Mouse (Mus musculus): Measurements from ENCODE around the gene Xpo4.

Xpo4 gene

DNA sequence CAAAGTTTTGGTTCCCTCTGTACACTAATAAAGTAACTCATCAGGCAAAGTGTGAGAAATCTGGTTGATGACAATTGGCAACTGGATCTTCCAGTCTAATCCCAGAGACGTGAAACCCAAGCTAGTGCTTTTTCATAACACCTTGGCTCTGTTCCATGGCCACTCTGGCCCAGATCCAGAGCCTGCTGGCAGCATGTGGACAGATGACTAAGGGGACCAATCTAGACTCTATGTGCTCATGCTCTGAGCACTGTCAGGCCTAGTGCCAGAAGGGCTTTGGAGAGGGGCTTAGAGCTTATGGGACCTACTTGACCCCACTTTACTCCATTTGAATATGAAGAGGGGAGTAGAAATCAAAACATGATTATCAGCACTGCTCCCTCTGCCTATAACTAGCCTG is 57.7 kb downstream of the Xpo4 start:
- DNase-seq (ENCODE audit: low spot score), result peak; percentile 98

DNA sequence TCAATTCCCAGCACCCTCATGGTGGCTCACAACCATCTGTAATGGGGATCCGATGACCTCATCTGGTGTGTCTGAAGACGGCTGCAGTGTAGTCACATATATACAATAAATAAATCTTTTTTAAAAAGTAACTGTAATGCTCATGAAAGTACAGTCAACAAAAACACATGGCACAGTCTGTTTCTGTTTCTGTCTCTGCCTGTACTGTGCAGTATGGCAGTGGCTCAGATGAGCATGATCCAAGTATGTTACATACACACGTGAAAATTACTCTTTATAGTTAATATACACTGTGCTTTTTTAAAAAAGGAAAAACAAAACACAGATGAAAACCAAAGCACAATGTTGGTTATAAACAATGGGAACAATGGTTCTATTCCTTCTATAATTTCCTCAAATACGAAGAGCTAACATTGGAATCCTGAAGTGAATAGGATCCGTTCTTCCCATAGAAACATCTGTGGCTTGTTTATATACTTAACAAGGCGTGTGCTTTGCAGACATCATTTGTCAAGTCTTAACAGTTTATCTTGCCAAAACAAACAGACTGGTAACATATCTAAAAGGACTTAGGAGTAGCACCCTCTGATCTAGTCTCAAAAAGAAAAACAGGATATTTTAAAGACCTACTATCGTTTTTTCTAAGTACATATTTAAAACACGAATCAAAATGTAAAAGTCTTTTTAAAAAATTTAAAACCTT is 58.4 kb downstream of the Xpo4 start:
- peak; percentile 57 for DNase-seq (ENCODE audit: low spot score)

DNA sequence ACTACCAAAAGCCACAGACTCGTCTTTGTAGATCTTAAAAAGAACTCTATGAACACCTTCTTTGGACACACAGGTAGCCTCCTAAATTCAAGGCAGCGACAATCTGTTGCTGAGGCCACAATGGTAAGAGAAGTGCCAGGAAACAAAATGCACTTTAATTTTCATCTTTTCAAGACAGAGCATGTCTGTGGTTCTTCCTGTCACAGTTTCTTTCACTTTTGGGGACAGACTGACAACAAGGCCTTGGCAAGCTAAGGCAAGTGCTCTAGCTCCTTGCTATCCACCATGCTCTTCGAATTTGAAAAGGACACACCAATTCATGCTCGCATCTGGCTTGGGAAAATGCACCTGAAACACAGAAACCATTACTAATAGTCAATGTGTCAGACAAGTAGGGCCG is 72.0 kb downstream of the Xpo4 start:
- DNase-seq (ENCODE audit: low spot score), result no peak

DNA sequence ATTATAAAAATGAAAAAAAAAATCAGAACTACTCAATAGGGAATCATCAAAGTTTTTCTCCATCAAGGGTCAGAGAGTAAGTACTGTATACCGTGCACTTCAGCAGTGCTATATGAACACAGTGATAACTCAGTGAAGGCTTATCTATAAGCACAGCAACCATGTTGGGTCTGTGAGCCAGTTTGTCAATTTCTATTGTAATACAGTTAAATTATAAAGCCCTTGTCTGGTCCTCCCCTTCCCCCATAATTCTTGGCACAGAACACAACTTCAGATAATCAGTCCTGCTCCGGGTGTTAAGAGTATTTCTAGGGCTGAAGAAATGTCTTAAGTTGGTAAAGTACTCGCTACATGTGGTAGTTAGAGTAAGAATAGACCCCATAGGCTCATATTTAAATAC is 73.4 kb downstream of the Xpo4 start:
- no peak for DNase-seq (ENCODE audit: low spot score)

DNA sequence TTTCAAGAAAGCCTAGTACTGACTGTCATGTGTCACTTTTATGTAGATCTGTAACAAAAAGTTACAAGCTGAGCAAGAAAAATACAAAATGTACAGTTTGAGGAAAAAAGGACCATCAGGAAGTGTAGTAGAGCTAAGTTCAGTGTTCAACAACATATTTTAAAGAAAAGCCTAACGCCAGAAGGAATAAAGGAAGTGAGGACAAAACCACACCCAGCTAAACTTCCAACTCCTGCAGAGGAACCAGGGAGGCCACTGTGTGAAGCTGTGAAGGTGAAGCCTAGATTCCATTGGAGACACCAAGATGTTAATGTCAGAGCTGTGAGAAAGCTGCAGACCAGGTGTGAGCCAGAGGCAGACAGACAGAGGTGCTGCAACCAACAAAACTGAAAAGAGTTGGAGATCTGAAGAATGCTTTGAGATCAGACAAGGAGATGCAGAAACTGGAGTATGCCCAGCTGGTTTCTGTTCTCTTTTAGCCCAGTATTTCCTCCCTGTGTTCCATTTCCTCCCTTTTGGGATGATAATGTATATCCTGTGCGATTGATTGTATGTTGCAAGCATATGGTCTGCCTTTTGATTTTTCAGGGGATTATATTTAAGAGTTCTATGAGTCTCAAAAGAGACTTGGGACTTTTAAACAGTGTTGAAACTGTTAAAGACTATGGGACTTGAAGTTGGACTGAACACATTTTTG is 88.7 kb downstream of the Xpo4 start:
- no peak for DNase-seq (ENCODE audit: low spot score)

DNA sequence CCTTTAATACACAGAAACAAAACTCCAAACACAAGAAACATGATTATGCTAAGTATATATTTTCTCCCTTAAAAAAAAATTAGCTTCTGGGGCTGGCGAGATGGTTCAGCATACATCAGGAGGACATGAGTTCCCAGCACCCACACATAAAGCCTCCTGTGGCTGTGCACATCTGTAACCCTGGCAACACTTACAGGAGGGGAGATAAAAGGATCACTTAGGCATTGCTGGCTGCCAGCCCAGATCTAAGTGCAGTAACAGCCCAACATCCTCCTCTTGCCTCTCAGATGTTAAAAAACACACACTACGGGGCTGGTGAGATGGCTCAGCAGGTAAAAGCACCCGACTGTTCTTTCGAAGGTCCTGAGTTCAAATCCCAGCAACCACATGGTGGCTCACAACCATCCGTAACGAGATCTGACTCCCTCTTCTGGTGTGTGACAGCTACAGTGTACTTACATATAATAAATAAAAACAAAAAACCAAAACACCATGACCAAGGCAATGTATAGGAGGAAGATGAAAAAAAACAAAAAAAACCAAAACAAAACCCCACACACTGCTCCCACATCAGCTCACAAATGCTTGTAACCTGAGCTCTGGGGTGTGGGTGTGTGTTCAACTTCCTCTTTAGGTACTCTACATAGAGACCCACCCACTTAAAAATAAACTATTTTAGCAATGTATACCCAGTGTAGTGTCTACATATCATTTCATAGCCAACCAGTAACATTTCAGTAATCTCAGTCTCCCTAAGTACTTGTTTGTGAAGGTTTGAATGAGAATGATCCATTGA is 90.2 kb downstream of the Xpo4 start:
- DNase-seq (ENCODE audit: low spot score), result no peak

DNA sequence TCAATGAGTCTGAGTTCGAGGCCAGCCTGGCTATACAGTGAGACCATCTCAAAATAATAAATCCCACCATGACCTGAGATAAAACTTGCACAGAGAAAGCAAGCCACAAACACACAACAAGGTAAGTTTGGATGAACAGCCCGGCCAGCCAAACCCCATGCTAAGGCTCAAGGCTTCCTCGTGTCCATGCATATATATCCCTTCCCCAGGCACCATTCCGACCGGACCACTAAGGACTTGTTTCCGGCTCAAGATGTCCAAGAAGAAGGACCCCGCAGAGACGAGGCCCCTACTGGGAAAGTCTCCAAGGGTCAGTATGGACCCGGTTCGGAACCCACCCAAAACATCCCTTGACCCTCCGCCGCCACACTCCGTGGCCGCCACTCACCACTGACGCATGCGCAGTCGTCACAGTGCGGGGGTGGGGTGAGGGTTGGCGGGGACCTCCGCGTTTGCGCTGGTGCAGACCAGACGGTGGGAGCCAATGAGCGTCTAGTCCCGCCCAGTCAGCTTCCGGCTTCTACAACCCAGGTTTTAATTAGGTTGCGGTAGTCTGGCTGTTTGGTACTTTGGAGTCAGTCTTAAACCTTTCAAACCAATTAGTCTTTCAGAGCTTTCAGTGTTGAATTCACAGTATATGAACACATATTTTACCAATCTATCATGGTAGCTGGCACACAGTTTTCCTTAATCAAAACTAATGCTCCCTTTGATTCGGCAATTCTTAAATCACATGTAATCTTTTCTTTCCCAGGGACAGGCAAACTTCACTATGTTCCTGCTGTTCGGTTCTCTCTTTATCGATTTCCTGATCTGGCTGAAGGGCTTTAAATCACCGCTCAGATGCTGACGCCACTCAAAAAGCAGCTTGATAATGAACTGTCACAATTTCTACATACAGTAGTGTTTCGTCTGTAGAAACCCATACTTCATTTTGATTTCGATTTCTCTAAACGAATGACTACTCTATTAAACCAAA is 93.8 kb downstream of the Xpo4 start, which contains the start of gene Eef1akmt1:
Gene Eef1akmt1 (minus strand): TSS at position 458 of the 979 bp plus-strand sequence.
- DNase-seq (ENCODE audit: low spot score), result peak; percentile 94

DNA sequence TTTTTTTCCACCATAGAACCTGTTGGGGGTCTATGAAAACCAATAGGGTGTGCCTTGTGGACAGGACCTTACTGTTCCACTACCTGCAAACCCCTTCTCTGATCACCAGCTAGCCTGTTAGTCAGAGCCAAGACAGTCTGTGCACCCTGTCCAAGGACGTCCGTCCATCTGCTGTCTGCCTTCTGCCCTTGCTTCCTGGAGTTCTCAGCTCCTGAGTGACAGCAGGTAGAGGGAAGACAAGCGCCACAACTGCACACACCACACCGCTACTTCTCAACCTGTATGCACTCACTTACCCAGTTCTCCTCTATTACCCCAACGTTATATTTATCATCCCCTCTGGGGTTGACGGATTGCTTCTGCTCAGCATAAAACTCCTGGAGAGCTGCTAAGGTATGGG is 99.6 kb downstream of the Xpo4 start:
- no peak for DNase-seq (ENCODE audit: low spot score)

DNA sequence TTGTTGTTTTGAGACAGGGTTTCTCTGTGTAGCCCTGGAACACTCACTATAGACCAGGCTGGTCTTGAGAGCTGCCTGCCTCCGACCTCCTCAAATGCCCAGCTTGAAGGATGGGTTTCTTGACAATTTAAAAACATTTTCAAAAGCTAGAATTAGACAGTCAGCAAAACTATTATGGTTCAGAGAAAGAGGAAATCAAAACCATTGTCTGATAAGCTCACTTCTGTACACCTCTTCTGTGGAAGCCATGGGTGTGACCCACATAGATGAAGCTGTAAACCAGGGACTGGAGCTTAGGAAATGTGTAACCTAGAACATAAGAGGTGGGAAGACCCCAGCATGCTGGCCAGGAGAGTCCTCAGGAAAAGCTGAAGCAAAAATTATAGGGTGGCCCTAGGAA is 108.3 kb downstream of the Xpo4 start:
- no peak for DNase-seq (ENCODE audit: low spot score)

DNA sequence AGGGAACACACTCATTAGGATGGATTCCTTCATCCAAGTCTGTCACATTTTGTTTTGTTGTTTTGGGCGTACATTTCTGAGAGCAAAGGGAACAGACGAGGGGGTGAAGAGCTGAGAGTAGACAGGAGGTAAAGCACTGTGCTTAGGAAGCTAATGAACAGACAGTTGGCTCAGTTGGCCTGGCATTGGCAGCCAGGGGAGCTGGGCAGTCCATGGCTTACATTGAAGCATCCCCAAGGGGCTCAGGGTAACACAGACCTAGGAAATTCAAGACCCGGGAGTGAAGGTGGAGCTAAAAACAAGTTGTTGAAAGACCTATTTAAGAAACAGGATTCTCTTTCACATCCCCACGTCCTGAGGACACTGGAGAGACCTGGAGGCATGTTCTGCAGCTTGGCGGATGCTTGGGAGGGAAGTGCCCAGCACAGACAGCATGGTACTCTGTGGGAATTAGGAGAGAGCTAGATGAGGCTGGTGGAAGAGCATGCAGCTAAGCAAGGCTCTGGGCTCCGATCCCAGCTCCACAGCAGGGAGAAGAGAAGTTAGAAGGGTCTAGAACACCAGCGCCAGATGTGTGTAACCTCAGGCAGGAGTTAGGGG is 109.7 kb downstream of the Xpo4 start:
- no peak for DNase-seq (ENCODE audit: low spot score)

DNA sequence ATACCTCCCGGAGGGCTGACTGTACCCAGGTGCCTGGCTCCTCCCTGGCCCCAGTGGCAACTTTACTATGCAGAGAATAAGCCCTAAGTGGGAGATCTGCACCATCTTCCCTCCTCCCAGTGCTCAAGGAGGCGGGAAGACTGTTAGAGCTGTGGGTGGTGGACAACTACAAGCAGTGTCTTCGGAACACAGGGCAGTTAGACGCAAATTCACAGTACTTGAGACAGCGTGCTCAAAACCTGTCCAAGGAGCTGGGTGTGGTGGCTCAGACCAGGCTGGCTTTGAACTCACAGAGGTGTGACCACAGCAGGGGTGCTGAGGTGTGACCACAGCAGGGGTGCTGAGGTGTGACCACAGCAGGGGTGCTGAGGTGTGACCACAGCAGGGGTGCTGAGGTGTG is 110.8 kb downstream of the Xpo4 start:
- no peak for DNase-seq (ENCODE audit: low spot score)

DNA sequence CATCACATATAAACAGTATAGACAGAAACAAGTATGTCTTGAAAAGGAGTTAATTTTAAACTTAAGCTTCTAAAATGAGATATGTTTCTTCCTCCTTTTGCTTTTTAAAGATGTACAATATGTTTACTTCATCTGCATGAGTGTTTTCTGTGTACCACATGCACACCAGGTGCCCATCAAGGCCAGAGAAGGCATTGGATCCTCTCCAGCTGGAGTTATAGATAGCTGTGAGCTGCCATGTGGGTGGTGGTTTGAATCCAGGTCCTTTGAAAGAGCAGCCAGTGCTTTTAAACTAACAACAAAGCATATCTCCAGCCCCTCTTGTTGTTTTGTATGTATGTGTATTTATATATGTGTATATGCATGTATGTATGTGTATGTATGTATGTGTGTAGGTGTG is 112.3 kb downstream of the Xpo4 start:
- no peak for DNase-seq (ENCODE audit: low spot score)

DNA sequence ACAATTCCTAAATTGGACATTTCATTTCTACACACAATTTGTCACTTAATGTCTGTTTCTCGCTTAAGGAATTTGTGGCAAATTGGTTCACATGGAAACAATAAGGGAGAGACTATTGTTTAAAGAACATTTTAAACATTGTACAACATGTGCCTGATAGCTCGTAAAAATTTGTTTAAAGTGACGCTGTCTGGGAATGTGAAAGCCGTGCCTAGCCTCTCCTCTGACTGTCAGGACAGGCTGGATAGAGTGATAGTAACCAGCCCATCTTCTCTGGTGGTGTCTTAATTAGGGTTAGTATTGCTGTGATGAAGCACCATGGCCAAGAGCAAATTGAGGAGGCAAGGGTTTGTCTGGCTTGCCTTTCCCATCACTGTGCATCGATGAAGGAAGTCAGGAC is 118.2 kb downstream of the Xpo4 start:
- DNase-seq (ENCODE audit: low spot score), result no peak

DNA sequence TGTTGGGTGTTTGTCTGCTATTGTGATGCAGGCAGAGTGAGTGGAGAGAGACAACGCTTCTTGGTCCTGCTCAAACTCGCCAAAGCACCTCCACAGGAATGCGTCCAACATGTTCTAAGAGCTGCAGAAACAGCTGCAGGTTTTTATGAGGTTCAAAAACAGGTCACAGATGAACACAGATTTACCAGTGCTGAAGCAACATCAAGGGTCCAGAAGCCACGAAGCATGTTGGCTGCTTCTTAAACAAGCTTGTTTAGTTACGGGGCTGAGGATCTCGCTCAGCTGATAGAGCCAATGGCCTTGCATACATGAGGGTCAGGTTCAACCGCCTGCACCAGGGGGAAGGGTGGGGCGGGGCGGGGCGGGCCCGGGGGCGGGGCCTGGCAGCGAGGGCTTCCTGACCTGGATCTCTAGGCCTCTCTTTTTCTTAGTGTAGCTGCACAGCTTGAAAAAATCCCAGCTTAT is 118.6 kb downstream of the Xpo4 start:
- no peak for DNase-seq (ENCODE audit: low spot score)

DNA sequence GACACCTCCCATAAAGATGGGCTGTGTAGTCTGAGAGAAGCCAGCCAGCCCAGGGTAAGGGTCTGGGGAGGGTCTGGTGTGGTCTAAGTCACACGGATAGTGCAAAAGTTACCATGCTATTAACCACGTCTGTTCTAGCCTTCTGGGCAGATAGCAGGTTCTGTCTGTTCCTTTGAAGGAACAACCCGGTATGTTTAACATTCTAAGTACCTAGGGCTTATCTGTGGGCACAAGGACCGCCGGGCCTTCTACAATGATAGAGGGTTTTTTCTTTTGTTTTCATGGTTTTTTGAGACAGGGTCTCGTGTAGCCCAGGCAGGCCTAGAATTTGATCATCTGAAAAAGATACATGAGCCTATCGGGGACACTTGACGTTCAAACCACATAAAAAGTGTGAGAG is 119.1 kb downstream of the Xpo4 start:
- DNase-seq (ENCODE audit: low spot score), result no peak

DNA sequence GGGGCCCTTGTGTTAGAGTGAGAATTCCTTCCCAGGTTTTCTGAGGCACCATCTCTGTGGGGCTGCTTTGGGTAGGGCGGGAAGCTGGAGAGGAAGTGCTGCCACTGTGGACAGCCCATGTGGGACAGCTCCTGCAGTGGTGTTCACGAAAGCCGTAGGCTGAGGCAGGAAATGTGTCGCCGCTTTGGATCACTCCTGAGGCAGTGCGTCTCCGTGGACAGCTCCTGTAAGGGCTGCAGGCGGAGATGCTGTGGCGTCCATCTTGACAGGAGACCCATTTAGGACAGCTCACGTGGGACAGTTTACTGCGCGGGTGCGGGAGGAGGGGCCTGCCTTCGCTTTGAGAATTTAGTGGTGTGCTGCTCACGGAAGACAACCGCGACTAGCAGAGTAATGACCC is 119.7 kb downstream of the Xpo4 start:
- DNase-seq (ENCODE audit: low spot score), result no peak

DNA sequence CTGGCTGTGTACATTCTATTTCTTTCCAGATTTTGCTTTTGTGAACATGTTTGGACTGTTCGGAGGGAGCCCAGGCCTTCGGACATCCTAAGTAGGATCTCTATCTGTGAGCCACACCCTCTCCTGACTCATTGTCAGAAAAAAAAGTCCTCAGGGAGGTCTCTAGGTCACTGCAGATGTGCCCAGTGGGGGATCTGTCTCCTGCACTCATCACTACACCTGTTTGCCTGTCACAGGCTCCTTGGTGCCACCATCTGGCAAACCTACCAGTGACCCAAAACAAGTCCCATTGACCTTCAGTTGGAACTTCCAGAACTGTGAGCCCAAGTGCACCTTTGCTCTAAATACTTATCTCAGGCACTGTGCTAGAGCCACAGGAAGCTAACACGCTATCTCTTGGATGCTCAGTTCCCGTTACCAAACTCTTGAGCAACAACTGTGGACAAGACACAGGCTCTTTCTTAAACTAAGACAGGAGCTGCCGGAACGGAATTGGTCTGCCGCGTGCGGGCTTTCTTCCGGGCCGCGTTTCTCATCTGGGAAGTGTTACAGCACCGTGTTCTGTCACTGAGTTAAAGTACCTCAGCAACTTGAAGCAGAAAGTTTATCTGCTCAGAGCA is 121.7 kb downstream of the Xpo4 start:
- DNase-seq (ENCODE audit: low spot score), result no peak

DNA sequence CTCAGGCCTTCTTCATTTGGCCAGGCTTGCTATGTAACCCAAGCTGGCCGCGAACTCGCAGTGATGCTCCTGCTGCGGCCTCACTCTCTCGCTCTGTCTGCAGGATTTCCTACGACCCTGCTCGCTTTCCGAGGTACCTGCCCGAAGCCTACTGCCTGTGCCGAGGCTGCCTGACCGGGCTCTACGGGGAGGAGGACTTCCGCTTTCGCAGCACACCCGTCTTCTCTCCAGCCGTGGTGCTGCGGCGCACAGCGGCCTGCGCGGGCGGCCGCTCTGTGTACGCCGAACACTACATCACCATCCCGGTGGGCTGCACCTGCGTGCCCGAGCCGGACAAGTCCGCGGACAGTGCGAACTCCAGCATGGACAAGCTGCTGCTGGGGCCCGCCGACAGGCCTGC is 123.0 kb downstream of the Xpo4 start:
- DNase-seq (ENCODE audit: low spot score), result no peak

DNA sequence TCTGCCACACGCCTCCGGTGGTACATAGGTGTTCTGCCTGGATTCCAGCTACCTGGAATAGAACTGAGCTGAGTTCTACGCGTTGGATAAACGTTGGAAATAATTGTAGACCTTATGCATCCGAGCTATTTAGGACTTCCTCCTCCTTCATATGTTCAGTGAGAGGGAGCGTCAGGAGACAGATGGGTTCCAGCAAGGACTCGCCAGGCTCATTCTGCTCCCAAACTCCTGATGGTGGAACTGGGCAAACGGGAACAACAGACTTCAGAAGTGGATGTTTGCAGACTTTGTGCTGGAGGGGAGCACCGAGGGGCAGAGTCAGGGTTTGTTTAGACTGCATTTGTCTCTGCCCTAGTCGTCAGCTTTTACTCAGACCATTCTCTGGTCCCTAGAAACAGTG is 124.5 kb downstream of the Xpo4 start:
- no peak for DNase-seq (ENCODE audit: low spot score)

DNA sequence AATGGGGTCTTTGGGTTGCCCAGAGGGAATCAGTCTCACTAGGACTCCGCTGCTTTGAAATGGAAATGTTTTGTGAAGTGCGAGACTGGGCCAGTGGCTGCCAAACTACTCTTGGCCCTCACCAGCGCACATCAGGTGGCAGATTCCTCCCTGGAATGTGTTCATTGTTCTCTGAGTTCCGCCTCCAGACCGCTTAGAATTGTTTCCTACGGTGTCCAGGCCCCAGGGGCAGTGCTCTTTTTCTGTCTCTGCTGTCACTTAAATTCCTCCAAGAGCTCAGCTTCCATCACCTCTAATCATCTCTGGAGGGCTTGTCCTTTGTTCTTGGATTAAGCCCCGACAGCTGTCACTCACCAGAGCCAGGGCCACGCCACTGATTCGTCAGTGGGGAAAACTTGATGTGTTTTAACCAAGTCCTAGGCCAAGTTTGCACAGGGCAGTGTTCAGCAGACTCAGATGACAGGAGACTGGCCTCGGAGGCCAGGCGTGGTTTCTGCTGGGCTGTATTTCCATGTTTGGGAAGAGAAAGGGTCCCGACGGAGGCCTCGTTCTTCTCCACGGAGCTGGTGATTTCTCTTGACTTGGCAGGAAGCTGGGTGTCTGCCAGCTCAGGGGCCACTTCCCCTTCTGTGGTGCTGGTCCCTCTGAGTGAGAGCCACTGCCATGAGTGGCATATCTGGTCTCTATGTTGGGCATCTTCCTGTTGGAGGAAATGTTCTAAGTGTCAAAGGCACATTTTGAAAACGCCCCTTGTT is 127.8 kb downstream of the Xpo4 start:
- no peak for DNase-seq (ENCODE audit: low spot score)
